Mouse (Mus musculus): ENCODE measurements around the gene Reep1.
A peak's percentile ranks its signal among the peaks of the same experiment; 100 is the strongest.

Gene Reep1

GRCm38 (mm10) chr6:71707511-71708501 lies at the start of gene Reep1:
Gene Reep1 (plus strand): TSS chr6:71707561.
- DNase-seq (ENCODE audit: low spot score): peak; percentile 74

GRCm38 (mm10) chr6:71658290-71658689 lies 49.1 kb upstream of the Reep1 start:
- no peak for DNase-seq (ENCODE audit: low spot score)

- peak; percentile 42 for DNase-seq (ENCODE audit: low spot score)
Measured at GRCm38 (mm10) chr6:71664511-71664910, 42.9 kb upstream of the Reep1 start.

GRCm38 (mm10) chr6:71673166-71673565 lies 34.2 kb upstream of the Reep1 start:
- DNase-seq (ENCODE audit: low spot score): no peak

DNA sequence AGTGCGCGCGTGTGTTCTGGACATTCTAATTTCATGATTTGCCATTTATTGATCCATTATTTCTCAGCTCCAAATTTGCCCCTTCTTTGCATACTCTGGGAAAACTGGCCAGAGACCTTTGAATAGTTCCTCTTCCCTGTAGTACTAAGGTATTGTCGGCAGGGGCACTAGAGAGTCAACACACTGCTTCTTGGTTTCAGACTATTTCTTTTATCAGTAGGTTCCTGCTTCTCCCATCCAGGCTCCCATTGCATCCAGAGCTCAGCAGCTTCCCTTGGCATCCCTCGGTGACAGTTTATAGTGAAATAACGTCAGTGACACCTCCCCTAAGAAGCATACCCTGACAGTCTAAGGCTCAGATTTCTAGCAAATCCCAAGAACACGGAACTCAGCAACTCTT lies 28.5 kb upstream of the Reep1 start:
- DNase-seq (ENCODE audit: low spot score): peak; percentile 39

- no peak for DNase-seq (ENCODE audit: low spot score)
Measured at GRCm38 (mm10) chr6:71695150-71695549, 12.2 kb upstream of the Reep1 start.

DNA sequence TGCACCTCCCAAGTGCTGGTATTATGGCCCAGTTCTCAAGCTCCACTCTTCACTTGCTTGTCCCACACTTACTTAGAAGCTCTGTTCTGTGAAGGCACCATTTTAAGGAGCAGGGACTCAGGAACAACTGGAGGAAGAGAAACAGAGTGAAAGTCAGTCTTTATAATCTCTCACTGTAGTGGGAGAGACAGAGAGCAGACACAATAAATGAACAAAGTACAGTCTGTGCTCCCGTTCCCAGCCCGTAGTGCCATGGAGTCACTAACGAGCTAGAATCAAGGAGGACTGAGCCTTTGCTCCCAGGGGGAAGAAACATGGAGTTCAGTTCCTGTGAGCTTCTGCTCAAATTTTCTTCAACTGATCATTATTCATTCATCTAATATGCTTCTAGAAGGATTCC lies 11.8 kb upstream of the Reep1 start:
- no peak for DNase-seq (ENCODE audit: low spot score)

GRCm38 (mm10) chr6:71706871-71707270 lies 490 bp upstream of the Reep1 start:
- no peak for DNase-seq (ENCODE audit: low spot score)

- no peak for DNase-seq (ENCODE audit: low spot score)
Measured at GRCm38 (mm10) chr6:71708528-71708927, 1.2 kb downstream of the Reep1 start.

GRCm38 (mm10) chr6:71710323-71710722 lies 3.0 kb downstream of the Reep1 start:
- DNase-seq (ENCODE audit: low spot score): no peak

GRCm38 (mm10) chr6:71711201-71711600 lies 3.8 kb downstream of the Reep1 start:
- no peak for DNase-seq (ENCODE audit: low spot score)

- no peak for DNase-seq (ENCODE audit: low spot score)
Measured at GRCm38 (mm10) chr6:71713532-71713931, 6.2 kb downstream of the Reep1 start.

DNA sequence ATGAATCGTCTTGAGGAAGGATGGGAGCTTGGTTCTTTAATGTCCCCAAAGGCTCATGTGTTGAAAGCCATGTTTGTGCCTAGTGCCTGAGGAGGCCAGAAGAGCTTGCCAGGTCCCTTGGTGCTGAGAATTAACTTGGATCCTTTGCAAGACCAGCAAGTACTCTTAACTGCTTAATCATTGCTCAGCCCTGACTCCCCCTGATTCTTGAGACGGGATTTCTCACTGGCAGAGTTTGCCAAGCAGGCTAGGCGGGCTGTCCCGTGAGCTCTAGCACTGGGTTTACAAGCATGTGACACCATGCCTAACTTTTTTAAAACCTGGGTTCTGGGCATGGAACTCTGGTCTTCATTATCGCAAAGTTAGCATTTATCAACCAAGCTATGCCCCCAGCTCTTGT lies 7.6 kb downstream of the Reep1 start:
- DNase-seq (ENCODE audit: low spot score): no peak

- DNase-seq (ENCODE audit: low spot score): no peak
Measured at GRCm38 (mm10) chr6:71716434-71716833, 9.1 kb downstream of the Reep1 start.

DNA sequence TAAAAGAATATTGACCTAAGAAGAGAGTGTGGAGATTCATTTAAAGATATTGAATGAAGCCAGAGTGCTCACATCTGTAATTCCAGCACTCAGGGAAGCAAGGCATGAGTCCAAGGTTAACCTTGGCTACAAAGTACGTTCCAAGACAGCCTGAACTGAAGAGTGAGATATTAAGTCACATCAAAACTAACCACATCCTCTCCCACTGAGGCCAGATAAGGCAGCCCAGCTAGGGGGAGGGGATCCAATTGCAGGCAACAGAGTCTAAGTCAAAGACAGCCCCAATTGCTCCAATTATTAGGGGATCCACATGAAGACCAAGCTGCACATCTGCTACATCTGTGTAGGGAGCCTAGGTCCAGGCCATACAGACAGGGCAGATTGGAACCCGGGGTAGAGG lies 11.0 kb downstream of the Reep1 start:
- DNase-seq (ENCODE audit: low spot score): no peak

DNA sequence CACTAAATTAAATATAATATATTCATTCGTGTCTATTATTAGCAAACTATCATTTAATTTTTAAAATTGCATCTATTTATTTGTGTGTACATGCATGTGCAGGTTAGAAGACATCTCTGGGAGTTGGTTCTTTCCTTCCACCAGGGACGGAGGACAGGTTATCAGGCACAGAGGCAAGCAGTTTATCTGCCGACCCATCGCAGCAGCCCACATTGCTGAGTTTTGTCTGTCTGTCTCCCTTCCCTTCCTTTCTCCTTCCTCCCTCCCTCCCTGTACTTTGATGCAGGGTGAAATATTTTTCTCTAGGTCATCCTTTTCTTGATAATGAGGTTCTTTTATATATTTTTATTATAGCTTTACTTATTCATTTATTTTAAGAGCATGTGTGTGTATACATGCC lies 11.9 kb downstream of the Reep1 start:
- DNase-seq (ENCODE audit: low spot score): no peak

DNA sequence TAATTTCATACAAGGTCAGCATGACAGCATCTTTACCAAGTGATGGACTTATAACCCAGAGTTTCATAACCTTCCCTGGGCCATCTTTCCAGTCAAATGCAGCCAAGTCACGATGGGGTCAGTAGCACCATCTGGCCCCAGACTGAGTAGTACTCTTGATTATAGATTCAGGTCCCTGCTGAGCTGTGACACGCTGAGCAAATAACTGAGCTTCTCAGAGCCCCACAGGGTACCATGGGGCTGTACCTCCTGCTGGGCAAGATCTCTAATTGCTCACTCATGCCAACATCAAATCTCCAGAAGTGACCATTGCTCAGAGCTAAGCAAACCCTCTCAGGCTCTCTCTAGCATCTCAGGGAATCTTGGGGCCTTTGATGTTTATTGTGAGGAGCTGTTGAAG lies 15.6 kb downstream of the Reep1 start:
- DNase-seq (ENCODE audit: low spot score): no peak

GRCm38 (mm10) chr6:71723555-71723954 lies 16.2 kb downstream of the Reep1 start:
- no peak for DNase-seq (ENCODE audit: low spot score)

- no peak for DNase-seq (ENCODE audit: low spot score)
Measured at GRCm38 (mm10) chr6:71726710-71727109, 19.3 kb downstream of the Reep1 start.

- DNase-seq (ENCODE audit: low spot score): no peak
Measured at GRCm38 (mm10) chr6:71728306-71728705, 20.9 kb downstream of the Reep1 start.

GRCm38 (mm10) chr6:71734910-71735599 lies 27.7 kb downstream of the Reep1 start:
- DNase-seq (ENCODE audit: low spot score): no peak

DNA sequence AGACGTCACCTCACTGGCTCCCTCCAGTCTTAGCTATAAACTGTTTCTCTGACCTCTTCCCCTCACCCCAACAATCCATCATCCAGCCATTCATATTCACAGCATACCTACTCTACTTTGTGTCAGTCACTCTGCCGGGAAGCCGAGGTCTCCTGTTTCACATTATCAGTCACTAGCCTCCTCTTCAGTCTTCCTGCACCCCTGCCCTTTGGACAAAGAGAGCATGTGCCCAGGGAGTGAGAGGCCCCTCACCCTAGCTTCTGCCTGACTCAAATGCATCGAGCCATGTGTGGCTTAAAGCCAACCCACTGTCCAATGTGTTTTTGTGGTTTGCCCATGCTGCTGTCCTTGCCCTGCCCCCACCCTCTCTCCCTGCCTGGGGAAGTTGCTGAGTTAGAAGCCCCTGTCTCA lies 28.2 kb downstream of the Reep1 start:
- DNase-seq (ENCODE audit: low spot score): no peak

DNA sequence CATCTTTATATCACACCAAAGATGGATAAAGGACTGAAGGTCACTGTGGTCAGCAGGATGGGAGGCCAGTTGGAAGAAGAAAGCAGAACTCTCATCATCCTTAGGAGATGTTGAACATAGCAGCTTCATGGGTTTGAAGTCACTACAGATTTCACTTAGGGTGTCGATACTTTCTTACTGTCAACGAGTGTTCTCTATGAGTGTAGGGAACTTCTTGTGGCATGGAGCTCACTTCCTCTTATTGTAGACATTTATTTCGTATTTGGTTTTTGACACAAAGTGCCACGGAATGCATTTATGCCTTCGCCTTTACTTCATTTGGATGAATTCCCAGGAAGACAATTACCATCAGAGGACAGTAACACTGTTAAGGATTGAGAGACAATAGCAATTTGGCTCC lies 28.7 kb downstream of the Reep1 start:
- DNase-seq (ENCODE audit: low spot score): no peak

All from retina, embryonic 14.5 days (tissue).